Mouse (Mus musculus): ENCODE data around the gene Znrd1as. TPM values are rescaled to one million over a fixed set of nuclear protein-coding genes. Genes with fewer than 3 reads are reported as not detected.

The Znrd1as gene
- polyA plus RNA-seq, 1 experiment from 2014 or later: 10.3 TPM

DNA sequence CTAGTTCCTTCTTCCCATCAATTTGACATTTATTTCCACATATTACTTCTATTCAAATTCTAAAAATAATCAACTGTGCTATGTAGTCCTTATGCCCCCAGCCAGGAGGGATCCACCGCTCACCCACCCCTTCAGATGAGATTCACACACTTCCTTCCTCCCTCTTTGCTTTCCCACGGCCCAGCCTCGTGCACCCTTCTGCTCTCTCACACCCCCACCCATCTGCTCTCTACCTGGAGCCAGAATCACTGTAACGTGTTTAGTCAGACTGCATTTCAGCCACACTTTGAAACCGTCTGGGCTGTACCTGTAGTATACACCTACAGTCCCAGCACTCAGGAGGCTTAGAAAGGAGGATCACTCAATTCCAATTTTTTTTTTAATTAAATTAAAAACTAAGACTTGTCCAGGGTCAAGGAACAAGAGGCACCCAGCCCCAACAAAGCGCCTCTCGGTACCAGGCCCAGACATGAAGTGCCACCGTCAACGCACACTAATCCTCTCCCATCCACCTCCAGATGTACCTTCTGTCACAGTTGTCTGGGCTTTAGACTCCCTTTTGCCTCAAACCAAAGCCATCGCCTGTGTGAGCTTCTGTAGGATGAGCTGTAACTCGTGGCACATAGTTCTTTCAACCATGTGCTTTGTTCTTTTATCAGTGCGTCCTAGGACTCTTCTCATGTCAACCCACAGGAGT is 29.0 kb upstream of the Znrd1as start:
- ATAC-seq: no peak
- in situ Hi-C loops (cut with MboI; ENCODE audit: low pct_unique_long_range_greater_than_20kb): no loop called here
- no peak for DNase-seq (ENCODE audit: low read depth, low spot score)
- POLR2A ChIA-PET: interaction anchor here (0.6 kb wide), 1 partner anchor 1008 kb away, joined by 4 read pairs; no protein-coding TSS in a partner anchor
- CTCF ChIA-PET: interaction anchor here (1.2 to 1.8 kb wide), 3 partner anchors 9 to 68 kb away, joined by 3 to 6 read pairs (median 4); no protein-coding TSS in a partner anchor
- no peaks in the 10 kb centered on the region for H3K27me3 ChIP-seq
- TF ChIP-seq CTCF (IDR thresholded peaks at IDR 0.05): no peak

DNA sequence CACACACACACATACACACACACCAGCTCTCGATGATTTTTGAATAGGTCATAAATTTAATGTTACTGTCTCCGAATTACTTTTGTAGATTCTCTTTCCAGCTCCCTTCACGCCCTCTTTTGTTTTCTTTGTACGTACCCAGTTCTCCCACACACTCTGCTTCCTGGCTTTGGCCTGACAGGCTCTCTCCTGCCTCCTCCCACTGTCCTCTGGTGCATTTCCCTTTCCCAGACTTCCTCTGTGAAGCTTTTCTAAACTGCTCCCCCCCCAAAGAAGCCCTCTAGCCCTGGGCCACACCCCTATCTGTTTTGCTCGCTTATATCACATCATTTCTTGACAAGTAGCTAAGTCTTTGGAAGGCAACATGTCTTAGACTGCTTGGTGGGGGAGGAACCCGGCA is 28.2 kb upstream of the Znrd1as start:
- no peak for ATAC-seq
- ChIA-PET CTCF (interaction anchor here (1.2 to 2.5 kb wide), 4 partner anchors 9 to 66 kb away, joined by 3 to 10 read pairs (median 5); no protein-coding TSS in a partner anchor), POLR2A (interaction anchor here (0.6 to 1.0 kb wide), 2 partner anchors 13 to 1009 kb away, joined by 3 to 4 read pairs; partner anchors contain the start of gene Rnf39)
- in situ Hi-C loops (cut with MboI; ENCODE audit: low pct_unique_long_range_greater_than_20kb): no loop called here
- DNase-seq (ENCODE audit: low read depth, low spot score): no peak
- H3K27me3 ChIP-seq: no peaks in the 10 kb centered on the region
- no peak for TF ChIP-seq CTCF (IDR thresholded peaks at IDR 0.05)

DNA sequence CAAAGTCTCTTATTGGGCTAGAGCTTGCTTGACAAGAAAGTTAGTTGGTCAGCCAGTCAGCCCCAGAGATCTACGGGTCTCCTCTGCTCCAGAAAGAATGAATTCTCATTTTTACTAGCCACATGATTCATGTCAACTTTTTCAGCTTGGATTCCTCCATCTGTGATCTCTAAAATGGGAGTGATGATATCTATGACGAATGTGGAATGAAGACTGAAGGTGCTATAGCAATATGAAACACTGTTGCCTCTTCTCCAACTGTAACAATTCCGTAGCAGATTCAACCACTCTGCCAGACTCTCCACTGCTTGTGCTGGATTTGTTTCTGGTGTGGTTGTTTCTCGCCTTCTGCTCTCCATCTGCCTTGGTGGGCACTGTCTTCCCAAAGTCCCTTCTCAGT is 27.3 kb upstream of the Znrd1as start:
- TF ChIP-seq CTCF (IDR thresholded peaks at IDR 0.05): no peak
- ATAC-seq (no peak), DNase-seq (ENCODE audit: low read depth, low spot score) (no peak)
- in situ Hi-C loops (cut with MboI; ENCODE audit: low pct_unique_long_range_greater_than_20kb): no loop called here
- CTCF ChIA-PET: interaction anchor here (0.8 to 2.5 kb wide), 5 partner anchors 8 to 65 kb away, joined by 3 to 10 read pairs (median 3); no protein-coding TSS in a partner anchor
- POLR2A ChIA-PET: interaction anchor here (0.6 to 1.0 kb wide), 2 partner anchors 11 to 12 kb away, joined by 3 read pairs; partner anchors contain the start of gene Rnf39
- H3K27me3 ChIP-seq: no peaks in the 10 kb centered on the region

DNA sequence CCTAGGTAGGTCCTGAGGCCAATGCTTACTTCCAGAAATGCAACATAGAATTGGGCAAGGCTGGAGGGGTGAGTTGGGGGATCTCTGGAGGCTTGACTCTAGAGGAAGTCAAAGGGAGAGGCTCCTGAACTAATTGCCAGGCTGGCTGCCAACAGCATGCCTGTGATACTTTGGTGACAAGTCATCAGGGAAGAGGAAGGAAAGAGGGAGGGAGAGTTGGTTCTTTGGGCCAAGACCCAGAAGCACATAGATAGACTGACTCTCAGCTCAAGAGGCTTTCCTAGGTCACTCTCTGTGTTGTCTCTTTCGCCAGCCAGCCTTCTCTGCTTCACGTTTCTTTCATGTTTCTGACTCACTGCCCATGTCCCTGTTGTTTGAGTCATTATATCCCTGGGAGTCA is 26.6 kb upstream of the Znrd1as start:
- in situ Hi-C loops (cut with MboI; ENCODE audit: low pct_unique_long_range_greater_than_20kb): no loop called here
- DNase-seq (ENCODE audit: low read depth, low spot score): peak; percentile 33
- peak; percentile 95 for ATAC-seq
- H3K27me3 ChIP-seq: no peaks in the 10 kb centered on the region
- ChIA-PET CTCF (interaction anchor here (1.0 to 2.5 kb wide), 2 partner anchors 17 to 25 kb away, joined by 3 to 10 read pairs; no protein-coding TSS in a partner anchor), POLR2A (no interaction called here)
- no peak for TF ChIP-seq CTCF (IDR thresholded peaks at IDR 0.05)

DNA sequence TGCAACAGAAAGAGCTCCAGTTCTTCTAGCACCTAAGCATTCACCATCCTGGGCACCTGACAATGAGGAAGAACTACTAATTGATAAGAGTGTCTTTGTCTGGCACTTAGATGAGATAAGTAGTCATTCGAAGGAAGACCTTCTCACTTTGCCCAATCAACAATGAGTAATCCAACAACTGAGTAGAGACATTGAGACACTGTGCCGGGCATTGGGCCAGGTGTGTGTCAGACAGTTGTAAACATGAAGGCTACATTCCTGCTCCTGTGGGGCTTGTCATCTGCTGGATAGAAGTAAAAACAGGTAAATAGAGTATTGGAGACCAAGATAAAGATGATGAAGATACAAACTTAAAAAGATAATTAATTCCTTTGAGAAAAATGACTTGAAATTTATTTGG is 20.3 kb upstream of the Znrd1as start:
- no peaks in the 10 kb centered on the region for H3K27me3 ChIP-seq
- in situ Hi-C loops (cut with MboI; ENCODE audit: low pct_unique_long_range_greater_than_20kb): no loop called here
- POLR2A ChIA-PET: no interaction called here
- ATAC-seq (peak; percentile 51), DNase-seq (ENCODE audit: low read depth, low spot score) (peak; percentile 41)
- no peak for TF ChIP-seq CTCF (IDR thresholded peaks at IDR 0.05)
- CTCF ChIA-PET: interaction anchor here (1.0 to 1.4 kb wide), 3 partner anchors 8 to 123 kb away, joined by 3 read pairs; no protein-coding TSS in a partner anchor

DNA sequence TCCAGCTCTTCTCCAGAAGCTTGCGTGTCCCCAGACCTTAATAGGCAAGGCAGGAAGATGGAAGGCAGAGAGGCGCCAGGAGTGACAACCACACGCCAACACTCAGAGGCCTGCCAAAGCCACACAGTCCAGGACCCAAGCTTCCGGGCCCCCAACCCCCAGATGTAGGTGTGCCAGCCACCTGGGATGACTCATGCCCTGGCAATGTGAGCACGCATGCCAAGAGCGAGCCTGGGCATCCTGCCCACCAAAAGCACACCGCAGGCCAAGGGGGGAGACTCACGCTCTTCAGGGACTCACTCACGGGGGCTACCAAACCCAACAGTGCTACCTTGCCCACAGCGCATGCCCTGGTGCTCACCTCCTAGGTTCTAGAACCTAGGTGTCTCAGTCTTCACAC is 16.0 kb upstream of the Znrd1as start:
- TF ChIP-seq CTCF (IDR thresholded peaks at IDR 0.05): no peak
- DNase-seq (ENCODE audit: low read depth, low spot score): no peak
- POLR2A ChIA-PET: interaction anchor here (0.6 kb wide), 1 partner anchor 12 kb away, joined by 3 read pairs; no protein-coding TSS in a partner anchor
- CTCF ChIA-PET: interaction anchor here (0.8 kb wide), 1 partner anchor 19 kb away, joined by 3 read pairs; no protein-coding TSS in a partner anchor
- H3K27me3 ChIP-seq: no peaks in the 10 kb centered on the region
- peak; percentile 28 for ATAC-seq
- in situ Hi-C loops (cut with MboI; ENCODE audit: low pct_unique_long_range_greater_than_20kb): no loop called here

DNA sequence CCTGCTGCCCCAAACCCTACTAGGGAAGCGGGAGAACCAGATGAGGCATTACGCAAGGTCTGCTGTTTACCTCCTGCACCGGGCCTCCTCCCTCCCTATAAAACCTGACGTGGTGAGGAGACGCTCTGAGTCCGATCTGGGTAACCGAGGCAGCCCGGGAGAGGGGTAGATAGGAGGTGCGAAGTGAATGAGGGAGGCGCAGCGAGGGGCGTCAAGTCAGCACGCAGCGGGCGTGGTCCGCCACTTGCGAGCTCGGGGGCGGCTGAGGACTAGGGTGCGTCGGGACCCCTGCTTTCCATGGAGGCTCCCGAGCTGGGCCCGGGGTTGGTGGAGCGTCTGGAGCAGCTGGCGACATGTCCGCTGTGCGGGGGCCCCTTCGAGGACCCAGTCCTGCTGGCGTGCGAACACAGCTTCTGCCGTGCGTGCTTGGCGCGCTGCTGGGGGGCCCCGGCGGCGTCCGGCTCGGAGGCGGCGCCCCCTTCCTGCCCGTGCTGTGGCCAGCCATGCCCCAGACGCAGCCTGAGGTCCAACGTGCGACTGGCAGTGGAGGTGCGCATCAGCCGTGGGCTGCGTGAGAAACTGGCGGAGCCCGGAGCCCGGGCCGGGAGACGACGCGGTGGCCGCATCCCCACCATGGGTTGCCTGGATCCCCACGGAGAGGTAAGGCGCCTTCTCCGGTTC is 15.5 kb upstream of the Znrd1as start, which contains the start of gene Rnf39:
TSS of gene Rnf39 (plus strand) at position 128 of the 681 bp plus-strand sequence.
- TF ChIP-seq CTCF (IDR thresholded peaks at IDR 0.05): no peak
- ATAC-seq: no peak
- no peaks in the 10 kb centered on the region for H3K27me3 ChIP-seq
- CTCF ChIA-PET: no interaction called here
- in situ Hi-C loops (cut with MboI; ENCODE audit: low pct_unique_long_range_greater_than_20kb): no loop called here
- POLR2A ChIA-PET: interaction anchor here (0.6 kb wide), 1 partner anchor 12 kb away, joined by 3 read pairs; no protein-coding TSS in a partner anchor
- no peak for DNase-seq (ENCODE audit: low read depth, low spot score)

DNA sequence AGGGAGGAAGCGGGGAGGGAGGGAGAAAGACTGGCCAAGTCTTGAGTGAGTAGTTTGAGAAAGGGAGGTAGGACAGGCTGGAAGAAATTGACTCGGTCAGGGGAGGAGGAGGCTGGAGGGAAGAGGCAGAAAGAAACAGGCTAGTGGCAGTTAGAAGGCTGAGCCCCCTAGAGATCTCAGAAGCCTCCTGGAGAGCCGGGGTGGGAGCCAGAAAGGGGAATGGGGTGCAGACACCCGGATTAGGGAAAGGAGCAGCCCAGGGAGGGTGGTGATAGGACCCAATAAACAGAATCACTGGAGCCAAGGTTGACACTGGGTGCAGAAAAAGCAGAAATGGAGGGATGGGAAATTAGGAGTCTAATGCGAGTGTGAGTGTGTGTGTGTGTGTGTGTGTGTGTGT is 14.7 kb upstream of the Znrd1as start:
- ChIA-PET POLR2A (interaction anchor here (0.6 kb wide), 1 partner anchor 41 kb away, joined by 6 read pairs; no protein-coding TSS in a partner anchor), CTCF (interaction anchor here (1.3 kb wide), 1 partner anchor 14 kb away, joined by 5 read pairs; the partner anchor contains the start of genes Znrd1 and Znrd1as)
- no peak for ATAC-seq
- TF ChIP-seq CTCF (IDR thresholded peaks at IDR 0.05): no peak
- H3K27me3 ChIP-seq: no peaks in the 10 kb centered on the region
- in situ Hi-C loops (cut with MboI; ENCODE audit: low pct_unique_long_range_greater_than_20kb): no loop called here
- DNase-seq (ENCODE audit: low read depth, low spot score): no peak

DNA sequence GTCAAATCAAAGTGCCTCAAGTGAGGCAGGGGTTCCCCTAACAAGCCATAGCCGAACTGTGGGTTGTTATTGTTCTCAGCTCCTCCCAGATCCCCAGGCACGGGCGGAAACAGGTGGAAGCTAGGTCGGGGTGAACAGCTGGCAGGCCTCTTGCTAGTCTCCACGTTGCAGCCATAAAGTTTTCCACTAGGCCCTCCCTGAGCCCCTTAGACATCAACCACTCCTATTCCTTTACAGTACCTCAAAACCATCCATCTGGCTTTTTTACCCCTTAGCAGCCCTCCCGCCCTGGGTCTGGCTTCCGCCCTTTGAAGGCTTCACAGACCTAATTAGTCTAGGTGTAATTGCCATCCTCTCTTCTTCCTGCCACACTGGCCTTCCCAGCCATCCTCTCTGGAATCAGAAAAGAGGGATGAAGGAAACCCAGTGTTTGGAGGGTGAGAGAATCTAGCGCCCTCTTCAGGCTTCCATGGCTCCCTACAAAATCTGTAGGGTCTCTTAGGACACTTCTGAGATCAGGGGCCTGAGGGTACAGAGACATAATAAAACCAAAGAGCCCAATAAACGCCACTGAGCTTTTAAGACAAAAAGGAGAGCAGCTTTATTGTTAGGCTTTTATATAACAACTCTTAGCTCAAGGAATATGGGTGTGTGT is 14.1 kb upstream of the Znrd1as start:
- no peak for TF ChIP-seq CTCF (IDR thresholded peaks at IDR 0.05)
- ATAC-seq (no peak), DNase-seq (ENCODE audit: low read depth, low spot score) (no peak)
- no peaks in the 10 kb centered on the region for H3K27me3 ChIP-seq
- ChIA-PET POLR2A (no interaction called here), CTCF (interaction anchor here (1.3 kb wide), 1 partner anchor 14 kb away, joined by 5 read pairs; the partner anchor contains the start of genes Znrd1 and Znrd1as)
- in situ Hi-C loops (cut with MboI; ENCODE audit: low pct_unique_long_range_greater_than_20kb): no loop called here
